Mouse (Mus musculus): ENCODE results near the gene Sema3f. TPM values are rescaled to one million over a fixed set of nuclear protein-coding genes. Genes with fewer than 3 reads are reported as not detected.

Sema3f gene
- polyA plus RNA-seq, 1 experiment = 12.3 TPM

GRCm38 (mm10) chr9:107650225-107650624, 60.0 kb downstream of the Sema3f start:
- H3K36me3 ChIP-seq (ENCODE audit: control insufficient read depth, insufficient read depth, low read length, poor library complexity, severe bottlenecking) = no peaks in the 10 kb centered on the region
- H3K4me3 ChIP-seq (ENCODE audit: low read depth, low read length) = no peak overlapping the region
- no peaks in the 10 kb centered on the region for H3K9me3 ChIP-seq (replicated peaks; ENCODE audit: control insufficient read depth, insufficient read depth, low read length, poor library complexity, severe bottlenecking)
- H3K27ac ChIP-seq (ENCODE audit: insufficient read depth, low read length) = no peak overlapping the region
- H3K4me1 ChIP-seq (ENCODE audit: control insufficient read depth, insufficient read depth, low read length) = peaks cover 6% of the 10 kb centered on the region
- TF ChIP-seq POLR2A (IDR thresholded peaks at IDR 0.05; ENCODE audit: insufficient read depth, low read length) = no peak
- no peak for TF ChIP-seq EP300 (IDR thresholded peaks at IDR 0.05; ENCODE audit: insufficient read depth, low read depth, low read length)
- no peak for TF ChIP-seq CTCF (IDR thresholded peaks at IDR 0.05; ENCODE audit: low read depth, low read length)
- H3K9ac ChIP-seq (ENCODE audit: low read depth, poor library complexity, severe bottlenecking) = no peak overlapping the region
- no peaks in the 10 kb centered on the region for H3K27me3 ChIP-seq (ENCODE audit: control insufficient read depth, insufficient read depth, low read length, poor library complexity, severe bottlenecking)

GRCm38 (mm10) chr9:107648767-107649166, 61.5 kb downstream of the Sema3f start:
- H3K9me3 ChIP-seq (replicated peaks; ENCODE audit: control insufficient read depth, insufficient read depth, low read length, poor library complexity, severe bottlenecking) = no peaks in the 10 kb centered on the region
- H3K36me3 ChIP-seq (ENCODE audit: control insufficient read depth, insufficient read depth, low read length, poor library complexity, severe bottlenecking) = no peaks in the 10 kb centered on the region
- H3K9ac ChIP-seq (ENCODE audit: low read depth, poor library complexity, severe bottlenecking) = no peak overlapping the region
- TF ChIP-seq EP300 (IDR thresholded peaks at IDR 0.05; ENCODE audit: insufficient read depth, low read depth, low read length) (no peak), POLR2A (IDR thresholded peaks at IDR 0.05; ENCODE audit: insufficient read depth, low read length) (no peak), CTCF (IDR thresholded peaks at IDR 0.05; ENCODE audit: low read depth, low read length) (no peak)
- H3K4me1 ChIP-seq (ENCODE audit: control insufficient read depth, insufficient read depth, low read length) = peaks cover 6% of the 10 kb centered on the region
- no peak overlapping the region for H3K27ac ChIP-seq (ENCODE audit: insufficient read depth, low read length)
- H3K27me3 ChIP-seq (ENCODE audit: control insufficient read depth, insufficient read depth, low read length, poor library complexity, severe bottlenecking) = no peaks in the 10 kb centered on the region
- no peak overlapping the region for H3K4me3 ChIP-seq (ENCODE audit: low read depth, low read length)

GRCm38 (mm10) chr9:107646975-107647374, 63.3 kb downstream of the Sema3f start:
- no peak overlapping the region for H3K9ac ChIP-seq (ENCODE audit: low read depth, poor library complexity, severe bottlenecking)
- no peak overlapping the region for H3K4me3 ChIP-seq (ENCODE audit: low read depth, low read length)
- peaks cover 4% of the 10 kb centered on the region for H3K4me1 ChIP-seq (ENCODE audit: control insufficient read depth, insufficient read depth, low read length)
- no peaks in the 10 kb centered on the region for H3K27me3 ChIP-seq (ENCODE audit: control insufficient read depth, insufficient read depth, low read length, poor library complexity, severe bottlenecking)
- no peak for TF ChIP-seq POLR2A (IDR thresholded peaks at IDR 0.05; ENCODE audit: insufficient read depth, low read length)
- TF ChIP-seq EP300 (IDR thresholded peaks at IDR 0.05; ENCODE audit: insufficient read depth, low read depth, low read length) = no peak
- TF ChIP-seq CTCF (IDR thresholded peaks at IDR 0.05; ENCODE audit: low read depth, low read length) = no peak
- H3K9me3 ChIP-seq (replicated peaks; ENCODE audit: control insufficient read depth, insufficient read depth, low read length, poor library complexity, severe bottlenecking) = no peaks in the 10 kb centered on the region
- no peak overlapping the region for H3K27ac ChIP-seq (ENCODE audit: insufficient read depth, low read length)
- H3K36me3 ChIP-seq (ENCODE audit: control insufficient read depth, insufficient read depth, low read length, poor library complexity, severe bottlenecking) = no peaks in the 10 kb centered on the region

GRCm38 (mm10) chr9:107645577-107645976, 64.7 kb downstream of the Sema3f start:
- Histone ChIP-seq H3K27ac (ENCODE audit: insufficient read depth, low read length) (no peak overlapping the region), H3K9ac (ENCODE audit: low read depth, poor library complexity, severe bottlenecking) (no peak overlapping the region), H3K27me3 (ENCODE audit: control insufficient read depth, insufficient read depth, low read length, poor library complexity, severe bottlenecking) (no peaks in the 10 kb centered on the region), H3K9me3 (replicated peaks; ENCODE audit: control insufficient read depth, insufficient read depth, low read length, poor library complexity, severe bottlenecking) (no peaks in the 10 kb centered on the region), H3K4me3 (ENCODE audit: low read depth, low read length) (no peak overlapping the region), H3K36me3 (ENCODE audit: control insufficient read depth, insufficient read depth, low read length, poor library complexity, severe bottlenecking) (no peaks in the 10 kb centered on the region), H3K4me1 (ENCODE audit: control insufficient read depth, insufficient read depth, low read length) (peaks cover 2% of the 10 kb centered on the region)
- no peak for TF ChIP-seq EP300 (IDR thresholded peaks at IDR 0.05; ENCODE audit: insufficient read depth, low read depth, low read length)
- peak; percentile 91 for TF ChIP-seq CTCF (IDR thresholded peaks at IDR 0.05; ENCODE audit: low read depth, low read length)
- TF ChIP-seq POLR2A (IDR thresholded peaks at IDR 0.05; ENCODE audit: insufficient read depth, low read length) = no peak

- H3K4me3 ChIP-seq (ENCODE audit: low read depth, low read length) = no peak overlapping the region
These were observed 65.1 kb downstream of the Sema3f start for GRCm38 (mm10) chr9:107645153-107645510.

GRCm38 (mm10) chr9:107644495-107645152, 65.7 kb downstream of the Sema3f start:
- peak overlapping the region; percentile 53 for H3K9ac ChIP-seq (ENCODE audit: low read depth, poor library complexity, severe bottlenecking)
- peaks cover 5% of the 10 kb centered on the region for H3K4me1 ChIP-seq (ENCODE audit: control insufficient read depth, insufficient read depth, low read length)
- H3K9me3 ChIP-seq (replicated peaks; ENCODE audit: control insufficient read depth, insufficient read depth, low read length, poor library complexity, severe bottlenecking) = no peaks in the 10 kb centered on the region
- peak overlapping the region; percentile 79 for H3K4me3 ChIP-seq (ENCODE audit: low read depth, low read length)
- H3K27me3 ChIP-seq (ENCODE audit: control insufficient read depth, insufficient read depth, low read length, poor library complexity, severe bottlenecking) = no peaks in the 10 kb centered on the region
- peak overlapping the region; percentile 58 for H3K27ac ChIP-seq (ENCODE audit: insufficient read depth, low read length)
- TF ChIP-seq CTCF (IDR thresholded peaks at IDR 0.05; ENCODE audit: low read depth, low read length) (peak; percentile 86), POLR2A (IDR thresholded peaks at IDR 0.05; ENCODE audit: insufficient read depth, low read length) (no peak), EP300 (IDR thresholded peaks at IDR 0.05; ENCODE audit: insufficient read depth, low read depth, low read length) (peak; percentile 64; the same call in 1 of the 2 replicates)
- H3K36me3 ChIP-seq (ENCODE audit: control insufficient read depth, insufficient read depth, low read length, poor library complexity, severe bottlenecking) = no peaks in the 10 kb centered on the region

More at GRCm38 (mm10) chr9:107645153-107645510, 65.1 kb downstream of the Sema3f start:
- Histone ChIP-seq H3K9ac (ENCODE audit: low read depth, poor library complexity, severe bottlenecking) (no peak overlapping the region), H3K36me3 (ENCODE audit: control insufficient read depth, insufficient read depth, low read length, poor library complexity, severe bottlenecking) (no peaks in the 10 kb centered on the region), H3K27me3 (ENCODE audit: control insufficient read depth, insufficient read depth, low read length, poor library complexity, severe bottlenecking) (no peaks in the 10 kb centered on the region), H3K27ac (ENCODE audit: insufficient read depth, low read length) (no peak overlapping the region), H3K9me3 (replicated peaks; ENCODE audit: control insufficient read depth, insufficient read depth, low read length, poor library complexity, severe bottlenecking) (no peaks in the 10 kb centered on the region), H3K4me1 (ENCODE audit: control insufficient read depth, insufficient read depth, low read length) (peaks cover 4% of the 10 kb centered on the region)
- TF ChIP-seq POLR2A (IDR thresholded peaks at IDR 0.05; ENCODE audit: insufficient read depth, low read length) = no peak
- TF ChIP-seq CTCF (IDR thresholded peaks at IDR 0.05; ENCODE audit: low read depth, low read length) = no peak
- TF ChIP-seq EP300 (IDR thresholded peaks at IDR 0.05; ENCODE audit: insufficient read depth, low read depth, low read length) = no peak

All from ES-Bruce4 (cell line).